Mouse (Mus musculus): ENCODE data around the gene Slamf9. TPM values are rescaled to one million over a fixed set of nuclear protein-coding genes. Genes with fewer than 3 reads are reported as not detected.

Gene Slamf9
- total RNA-seq, 2 experiments from 2014 or later = 0.98 to 1.1 TPM

Other genes starting within 250 kb of the Slamf9 start
- not detected for gene Atp1a4, start 216.9 kb upstream of the Slamf9 start, total RNA-seq (2021)
- 10 to 100 TPM; 13.8 to 16.3 TPM for gene Igsf8, start 213.7 kb upstream of the Slamf9 start, total RNA-seq (2021)
- gene Atp1a2, start 177.3 kb upstream of the Slamf9 start, total RNA-seq (2021) = 100 to 1,000 TPM; 448 to 458 TPM
- not detected for gene Kcnj9, start 146.0 kb upstream of the Slamf9 start, total RNA-seq (2021)
- under 1 TPM; 0.10 to 0.22 TPM for gene Kcnj10, start 134.1 kb upstream of the Slamf9 start, total RNA-seq (2021)
- 1 to 10 TPM; 6.4 to 7.1 TPM for gene Pigm, start 98.8 kb upstream of the Slamf9 start, total RNA-seq (2021)
- under 1 TPM; 0.49 to 0.76 TPM for gene Igsf9, start 6.4 kb downstream of the Slamf9 start, total RNA-seq (2021)
- gene Tagln2, start 24.7 kb downstream of the Slamf9 start, total RNA-seq (2021) = 100 to 1,000 TPM; 110 to 117 TPM
- gene Cfap45, start 45.4 kb downstream of the Slamf9 start, total RNA-seq (2021) = 1 to 10 TPM in 1 of 2 experiments, under 1 TPM in 1; 0.63 to 2.0 TPM
- under 1 TPM in 1 of 2 experiments, not detected in 1; 0.15 TPM for gene Vsig8, start 80.6 kb downstream of the Slamf9 start, total RNA-seq (2021)
- under 1 TPM in 1 of 2 experiments, not detected in 1; 0.17 TPM for gene Slamf8, start 115.2 kb downstream of the Slamf9 start, total RNA-seq (2021)
- not detected for gene Fcrl6, start 127.2 kb downstream of the Slamf9 start, total RNA-seq (2021)
- gene Dusp23, start 157.6 kb downstream of the Slamf9 start, total RNA-seq (2021) = 1 to 10 TPM; 7.4 to 9.3 TPM
- not detected for gene Crp, start 222.7 kb downstream of the Slamf9 start, total RNA-seq (2021)